Mouse (Mus musculus) layer of hippocampus, adult 9-11 months (tissue): ENCODE measurements around the gene Scarf2.

Source experiments
- DNase-seq: peaks from one replicate; pipeline ENCODE4 v3.0.0; 2022

Scarf2 gene

GRCm38 (mm10) chr16:17833321-17833680 is 36.2 kb downstream of the Scarf2 start:
- no peak for DNase-seq

- DNase-seq: no peak
These were observed 36.8 kb downstream of the Scarf2 start for GRCm38 (mm10) chr16:17833681-17834399.

- no peak for DNase-seq
These were observed 37.5 kb downstream of the Scarf2 start for GRCm38 (mm10) chr16:17834543-17834942.

- no peak for DNase-seq
These were observed 38.4 kb downstream of the Scarf2 start for GRCm38 (mm10) chr16:17835481-17835880.

GRCm38 (mm10) chr16:17838051-17838450 is 41.0 kb downstream of the Scarf2 start, which contains the start of gene Car15:
Gene Car15, minus strand, starts transcription at chr16:17838364.
- no peak for DNase-seq

GRCm38 (mm10) chr16:17839976-17840375 is 42.9 kb downstream of the Scarf2 start:
- no peak for DNase-seq

GRCm38 (mm10) chr16:17842437-17842836 is 45.4 kb downstream of the Scarf2 start:
- DNase-seq: no peak

GRCm38 (mm10) chr16:17843701-17844365 is 46.8 kb downstream of the Scarf2 start:
- no peak for DNase-seq

- no peak for DNase-seq
These were observed 51.3 kb downstream of the Scarf2 start for GRCm38 (mm10) chr16:17848431-17848830.

GRCm38 (mm10) chr16:17848928-17849327 is 51.8 kb downstream of the Scarf2 start:
- no peak for DNase-seq

- no peak for DNase-seq
These were observed 52.4 kb downstream of the Scarf2 start for GRCm38 (mm10) chr16:17849486-17849885.

GRCm38 (mm10) chr16:17851331-17851730 is 54.2 kb downstream of the Scarf2 start:
- no peak for DNase-seq

GRCm38 (mm10) chr16:17851860-17852259 is 54.8 kb downstream of the Scarf2 start:
- peak; percentile 53 for DNase-seq

- no peak for DNase-seq
These were observed 56.2 kb downstream of the Scarf2 start for GRCm38 (mm10) chr16:17853263-17853662.

GRCm38 (mm10) chr16:17857157-17857556 is 60.1 kb downstream of the Scarf2 start:
- DNase-seq: no peak
